In genomic region chr5:124084588-124085173, GRCm38 (mm10) we compare ENCODE assay signal across 9 mouse cellular contexts. TPM values are rescaled to one million over a fixed set of nuclear protein-coding genes. Genes with fewer than 3 reads are reported as not detected.
DNase-seq lines count a peak whose midpoint lies in the region; ATAC-seq and TF ChIP-seq lines count a peak whose summit lies in the region.
"Had no signal": no experiment of that assay in that cellular context is flagged by ENCODE, and none has a peak within 500 bp of the region (broad histone marks: within the 10 kb centered on the region; RNA-seq: fewer than 3 reads in every experiment).

No protein-coding gene starts in this region.

- H3K27me3 ChIP-seq in MEL (ENCODE audit: control insufficient read depth in 1 of 2, insufficient read depth in 2 of 2, low read length in 2 of 2), result no peaks in the 10 kb centered on the region
- no peaks in the 10 kb centered on the region for H3K27me3 ChIP-seq in forebrain, postnatal 0 days (ENCODE audit: insufficient read depth, low read length)
- H3K27me3 ChIP-seq in hindbrain, embryonic 12.5 days, result peaks cover 4% of the 10 kb centered on the region; the same call in 1 of the 2 replicates
- no peaks in the 10 kb centered on the region for H3K27me3 ChIP-seq in lung, embryonic 15.5 days
- H3K27me3 ChIP-seq: hindbrain, embryonic 15.5 days had no signal

- no peak overlapping the region for H3K4me3 ChIP-seq in MEL (ENCODE audit: control insufficient read depth in 1 of 2, insufficient read depth in 1 of 2, low read depth in 2 of 2, low read length in 2 of 2)
- H3K4me3 ChIP-seq in forebrain, postnatal 0 days (ENCODE audit: low read depth, low read length), result no peak overlapping the region
- H3K4me3 ChIP-seq in hindbrain, embryonic 12.5 days, result no peak overlapping the region
- H3K4me3 ChIP-seq in lung, embryonic 15.5 days, result no peak overlapping the region
- H3K4me3 ChIP-seq: hindbrain, embryonic 15.5 days had no signal

- TF ChIP-seq POLR2A in MEL (IDR thresholded peaks at IDR 0.05; ENCODE audit: control insufficient read depth in 1 of 2, insufficient read depth in 1 of 2, low read depth in 1 of 2, low read length in 2 of 2, poor library complexity in 1 of 2), result no peak

- no peak overlapping the region for H3K9ac ChIP-seq in MEL (ENCODE audit: control insufficient read depth, low read depth, low read length, poor library complexity, severe bottlenecking)
- no peak overlapping the region for H3K9ac ChIP-seq in forebrain, postnatal 0 days
- H3K9ac ChIP-seq in hindbrain, embryonic 12.5 days, result no peak overlapping the region
- no peak overlapping the region for H3K9ac ChIP-seq in lung, embryonic 15.5 days
- H3K9ac ChIP-seq: hindbrain, embryonic 15.5 days had no signal

- no peaks in the 10 kb centered on the region for H3K4me1 ChIP-seq in MEL (ENCODE audit: control insufficient read depth in 1 of 2, insufficient read depth in 2 of 2, low read length in 2 of 2)
- no peaks in the 10 kb centered on the region for H3K4me1 ChIP-seq in forebrain, postnatal 0 days (ENCODE audit: insufficient read depth)
- peaks cover 2% of the 10 kb centered on the region; the same call in 1 of the 2 replicates for H3K4me1 ChIP-seq in hindbrain, embryonic 12.5 days
- H3K4me1 ChIP-seq in lung, embryonic 15.5 days, result no peaks in the 10 kb centered on the region

- H3K9me3 ChIP-seq in MEL (replicated peaks; ENCODE audit: insufficient read depth, low read length), result no peaks in the 10 kb centered on the region
- no peaks in the 10 kb centered on the region for H3K9me3 ChIP-seq in forebrain, postnatal 0 days (ENCODE audit: low read length)
- no peaks in the 10 kb centered on the region for H3K9me3 ChIP-seq in hindbrain, embryonic 12.5 days (replicated peaks)
- no peaks in the 10 kb centered on the region for H3K9me3 ChIP-seq in lung, embryonic 15.5 days
- H3K9me3 ChIP-seq: hindbrain, embryonic 15.5 days had no signal

- no peak; the same call in none of the 2 replicates for TF ChIP-seq RAD21 in MEL (IDR thresholded peaks at IDR 0.05; ENCODE audit: low read depth, low read length)

- 39% methylated on average over 11 of the region's 11 CpGs for WGBS in forebrain, postnatal 0 days
- 42% methylated on average over 11 of the region's 11 CpGs for WGBS in hindbrain, embryonic 12.5 days
- WGBS in lung, embryonic 15.5 days, result 39% methylated on average over 11 of the region's 11 CpGs

- peak; percentile 83 for DNase-seq in MEL (ENCODE audit: low read depth, low spot score)
- DNase-seq in cerebellum, adult 18-20 months, result peak; percentile 85 to 91
- DNase-seq in forebrain, postnatal 0 days, result peak; percentile 87
- peak; percentile 74 for DNase-seq in layer of hippocampus, adult 9-11 months
- DNase-seq in retina, adult 2 months (ENCODE audit: low read depth, low spot score), result peak; percentile 72
- DNase-seq in thymus, postnatal 14 days, result peak; percentile 90

- no peaks in the 10 kb centered on the region for H3K79me2 ChIP-seq in MEL (ENCODE audit: control insufficient read depth, insufficient read depth, low read length, poor library complexity)

- TF ChIP-seq CTCF in MEL (IDR thresholded peaks at IDR 0.05 in 2 of 3, conservative IDR thresholded peaks at IDR 0.05 in 1 of 3; ENCODE audit: control insufficient read depth in 1 of 3, insufficient read depth in 1 of 3, low read depth in 2 of 3, low read length in 3 of 3, poor library complexity in 1 of 3, severe bottlenecking in 1 of 3), result peak in 2 of 3 experiments; percentile 83 to 99; a peak in 5 of 6 replicates
- peak; percentile 99 for TF ChIP-seq CTCF in forebrain, postnatal 0 days (IDR thresholded peaks at IDR 0.05; ENCODE audit: low read depth)

- H3K4me2 ChIP-seq in forebrain, postnatal 0 days (ENCODE audit: low read depth), result no peak overlapping the region
- no peak overlapping the region for H3K4me2 ChIP-seq in hindbrain, embryonic 12.5 days (replicated peaks)
- no peak overlapping the region for H3K4me2 ChIP-seq in lung, embryonic 15.5 days
- H3K4me2 ChIP-seq: hindbrain, embryonic 15.5 days had no signal

- ATAC-seq in forebrain, postnatal 0 days, result peak; percentile 80
- ATAC-seq in hindbrain, embryonic 12.5 days (ENCODE audit: low FRiP score), result 0 out of 2 replicates have a peak, but pooled peaks have one; percentile 8
- peak; percentile 20; the same call in 1 of the 2 replicates for ATAC-seq in lung, embryonic 15.5 days (ENCODE audit: borderline replicate concordance, extremely low read depth, low FRiP score, low TSS enrichment)

- H3K27ac ChIP-seq in MEL (ENCODE audit: control insufficient read depth, low read depth, low read length), result no peak overlapping the region
- no peak overlapping the region for H3K27ac ChIP-seq in forebrain, postnatal 0 days (ENCODE audit: low read depth, low read length)
- H3K27ac ChIP-seq in hindbrain, embryonic 12.5 days, result no peak overlapping the region
- H3K27ac ChIP-seq in lung, embryonic 15.5 days, result no peak overlapping the region
- H3K27ac ChIP-seq: hindbrain, embryonic 15.5 days had no signal

- no peak for TF ChIP-seq EP300 in MEL (IDR thresholded peaks at IDR 0.05; ENCODE audit: low read depth in 1 of 2, low read length in 2 of 2)

- H3K36me3 ChIP-seq in MEL (ENCODE audit: control insufficient read depth in 1 of 2, insufficient read depth in 2 of 2, low read length in 2 of 2), result no peaks in the 10 kb centered on the region
- H3K36me3 ChIP-seq in forebrain, postnatal 0 days (ENCODE audit: insufficient read depth), result peaks cover 5% of the 10 kb centered on the region; the same call in 1 of the 2 replicates
- no peaks in the 10 kb centered on the region for H3K36me3 ChIP-seq in hindbrain, embryonic 12.5 days
- H3K36me3 ChIP-seq in lung, embryonic 15.5 days, result no peaks in the 10 kb centered on the region

TF ChIP-seq in MEL, 35 proteins besides CTCF, POLR2A, EP300 and RAD21 (continues in another document):
- TF ChIP-seq SMC3 (IDR thresholded peaks at IDR 0.05; ENCODE audit: low read depth, low read length), result peak; percentile 100
- 0 out of 2 replicates have a peak, but pooled peaks have one; percentile 7 for TF ChIP-seq NRF1 (IDR thresholded peaks at IDR 0.05; ENCODE audit: insufficient read depth, low read depth, low read length, poor library complexity, severe bottlenecking)
- TF ChIP-seq E2F4 (IDR thresholded peaks at IDR 0.05; ENCODE audit: borderline replicate concordance, low read depth, low read length), result no peak
- TF ChIP-seq HCFC1 (IDR thresholded peaks at IDR 0.05; ENCODE audit: low read depth, low read length), result 0 out of 2 replicates have a peak, but pooled peaks have one; percentile 17
- no peak for TF ChIP-seq CHD2 (IDR thresholded peaks at IDR 0.05; ENCODE audit: low read length)
- TF ChIP-seq MYC (IDR thresholded peaks at IDR 0.05; ENCODE audit: low read depth, low read length), result peak; percentile 51; the same call in 1 of the 2 replicates
- no peak for TF ChIP-seq MAX (IDR thresholded peaks at IDR 0.05; ENCODE audit: low read length)
- peak; percentile 69 for TF ChIP-seq SIN3A (IDR thresholded peaks at IDR 0.05; ENCODE audit: low read length)
- TF ChIP-seq ZC3H11A (IDR thresholded peaks at IDR 0.05; ENCODE audit: low read depth, low read length), result peak; percentile 100
- TF ChIP-seq ZNF384 (IDR thresholded peaks at IDR 0.05; ENCODE audit: low read depth, low read length), result peak; percentile 27; the same call in 1 of the 2 replicates
- TF ChIP-seq USF1 (IDR thresholded peaks at IDR 0.05; ENCODE audit: low read depth, low read length), result no peak
- no peak for TF ChIP-seq MEF2A (IDR thresholded peaks at IDR 0.05; ENCODE audit: extremely low read depth, insufficient replicate concordance, low read depth, low read length, poor library complexity, severe bottlenecking)
- no peak for TF ChIP-seq ZMIZ1 (IDR thresholded peaks at IDR 0.05; ENCODE audit: low read depth, low read length)

RNA-seq across cellular contexts. Expression of gene Abcb9, which starts 10.9 kb away (rescaled TPM):
- total RNA-seq in MEL (2012; rRNA removed), result 2.1 and 2.4 TPM in 2 replicates
- 1 to 10 TPM in 1 of 2 experiments, not detected in 1; 8.1 TPM for polyA plus RNA-seq in MEL (2012; ENCODE audit: insufficient read depth in 1 of 2, insufficient read length in 2 of 2, low read depth in 1 of 2, low replicate concordance in 2 of 2, missing spikeins in 1 of 2)
- total RNA-seq in forebrain, postnatal 0 days (2014; rRNA removed), result 24.9 and 25.0 TPM in 2 replicates
- 13.9 and 19.7 TPM in 2 replicates for polyA plus RNA-seq in forebrain, postnatal 0 days (2015; fragmentation: Nextera tagmentation; extraction: Ambion mirVana)
- polyA plus RNA-seq in hindbrain, embryonic 12.5 days (2016; fragmentation: Nextera tagmentation; extraction: Ambion mirVana), result 3.7 and 3.8 TPM in 2 replicates
- 1.9 and 3.6 TPM in 2 replicates for polyA plus RNA-seq in lung, embryonic 15.5 days (2015; fragmentation: Nextera tagmentation; extraction: Ambion mirVana)

RNA-seq across cellular contexts. Expression of gene Ogfod2, which starts 27.4 kb away (rescaled TPM):
- total RNA-seq in MEL (2012; rRNA removed), result 37.9 and 39.8 TPM in 2 replicates
- polyA plus RNA-seq in MEL (2012; ENCODE audit: insufficient read depth in 1 of 2, insufficient read length in 2 of 2, low read depth in 1 of 2, low replicate concordance in 2 of 2, missing spikeins in 1 of 2), result 10 to 100 TPM in 1 of 2 experiments, not detected in 1; 51.2 TPM
- total RNA-seq in forebrain, postnatal 0 days (2014; rRNA removed), result 56.0 and 58.3 TPM in 2 replicates
- 40.7 and 44.2 TPM in 2 replicates for polyA plus RNA-seq in forebrain, postnatal 0 days (2015; fragmentation: Nextera tagmentation; extraction: Ambion mirVana)
- polyA plus RNA-seq in hindbrain, embryonic 12.5 days (2016; fragmentation: Nextera tagmentation; extraction: Ambion mirVana), result 19.6 and 25.7 TPM in 2 replicates
- polyA plus RNA-seq in lung, embryonic 15.5 days (2015; fragmentation: Nextera tagmentation; extraction: Ambion mirVana), result 26.5 and 27.6 TPM in 2 replicates

RNA-seq across cellular contexts. Expression of gene Arl6ip4, which starts 31.2 kb away (rescaled TPM):
- 57.8 and 60.4 TPM in 2 replicates for total RNA-seq in MEL (2012; rRNA removed)
- polyA plus RNA-seq in MEL (2012; ENCODE audit: insufficient read depth in 1 of 2, insufficient read length in 2 of 2, low read depth in 1 of 2, low replicate concordance in 2 of 2, missing spikeins in 1 of 2), result 100 to 1,000 TPM in 1 of 2 experiments, not detected in 1; 128 TPM
- 36.0 and 41.9 TPM in 2 replicates for total RNA-seq in forebrain, postnatal 0 days (2014; rRNA removed)
- polyA plus RNA-seq in forebrain, postnatal 0 days (2015; fragmentation: Nextera tagmentation; extraction: Ambion mirVana), result 95.6 and 98.3 TPM in 2 replicates
- polyA plus RNA-seq in hindbrain, embryonic 12.5 days (2016; fragmentation: Nextera tagmentation; extraction: Ambion mirVana), result 86.4 and 88.8 TPM in 2 replicates
- 105 and 107 TPM in 2 replicates for polyA plus RNA-seq in lung, embryonic 15.5 days (2015; fragmentation: Nextera tagmentation; extraction: Ambion mirVana)

RNA-seq across cellular contexts. Expression of gene Vps37b, which starts 52.6 kb away (rescaled TPM):
- total RNA-seq in MEL (2012; rRNA removed), result 27.4 and 28.6 TPM in 2 replicates
- polyA plus RNA-seq in MEL (2012; ENCODE audit: insufficient read depth in 1 of 2, insufficient read length in 2 of 2, low read depth in 1 of 2, low replicate concordance in 2 of 2, missing spikeins in 1 of 2), result 10 to 100 TPM in 1 of 2 experiments, not detected in 1; 66.0 TPM
- 62.0 and 62.2 TPM in 2 replicates for total RNA-seq in forebrain, postnatal 0 days (2014; rRNA removed)
- polyA plus RNA-seq in forebrain, postnatal 0 days (2015; fragmentation: Nextera tagmentation; extraction: Ambion mirVana), result 76.5 and 90.8 TPM in 2 replicates
- polyA plus RNA-seq in hindbrain, embryonic 12.5 days (2016; fragmentation: Nextera tagmentation; extraction: Ambion mirVana), result 70.8 and 78.6 TPM in 2 replicates
- 38.1 and 41.3 TPM in 2 replicates for polyA plus RNA-seq in lung, embryonic 15.5 days (2015; fragmentation: Nextera tagmentation; extraction: Ambion mirVana)

Comparison
In these comparisons a context has a peak if more than half of its experiments do, and no peak if none do; other contexts are left out.
1. ATAC-seq: peak in every context shown above with its lines; median percentile 80 in forebrain, postnatal 0 days; 20 in lung, embryonic 15.5 days; 8 in hindbrain, embryonic 12.5 days.